Mouse (Mus musculus): ENCODE measurements around the gene Fndc3b.

The Fndc3b gene

DNA sequence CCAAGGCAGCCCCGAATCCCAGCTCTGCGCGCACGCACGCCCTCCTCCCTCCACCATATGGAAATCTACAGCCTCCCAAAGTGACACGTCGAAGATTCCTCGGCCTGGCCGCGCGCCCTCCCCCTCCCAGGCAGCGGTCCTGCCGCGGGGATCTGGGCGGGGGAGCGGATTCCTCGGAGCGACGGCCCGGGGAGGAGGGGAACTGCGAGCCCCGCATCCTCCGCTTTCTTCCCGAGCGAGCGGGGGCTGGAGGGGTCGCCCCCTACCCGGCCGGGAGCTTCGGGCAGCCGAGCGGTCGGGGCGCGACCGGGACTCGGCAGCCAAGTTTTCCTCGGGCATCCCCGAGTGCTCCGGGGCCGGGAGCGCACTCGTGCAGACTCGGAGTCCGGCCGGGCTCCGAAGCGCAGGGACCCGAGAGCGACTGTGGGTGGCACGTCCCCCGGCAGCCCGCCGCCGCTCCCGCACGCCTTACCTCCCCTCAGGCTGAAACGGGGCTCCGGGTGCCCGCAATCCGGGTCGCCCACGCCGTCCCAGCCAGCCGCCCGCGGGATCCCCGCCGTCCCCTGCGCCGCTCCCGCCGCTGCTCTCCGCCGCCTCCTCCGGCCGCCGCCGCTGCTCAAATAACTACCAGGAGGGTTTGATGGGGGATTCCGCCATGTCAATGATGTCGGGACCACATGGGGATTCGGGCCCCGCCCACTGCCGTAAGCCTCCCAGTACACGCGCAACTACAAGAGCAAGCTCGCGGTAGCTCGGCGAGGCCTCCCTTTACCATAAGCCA is at the start of gene Fndc3b:
Gene Fndc3b, minus strand, starts transcription at position 660 of the 781 bp plus-strand sequence.
- DNase-seq (ENCODE audit: extremely low read depth, low read depth, low spot score) = no peak

DNA sequence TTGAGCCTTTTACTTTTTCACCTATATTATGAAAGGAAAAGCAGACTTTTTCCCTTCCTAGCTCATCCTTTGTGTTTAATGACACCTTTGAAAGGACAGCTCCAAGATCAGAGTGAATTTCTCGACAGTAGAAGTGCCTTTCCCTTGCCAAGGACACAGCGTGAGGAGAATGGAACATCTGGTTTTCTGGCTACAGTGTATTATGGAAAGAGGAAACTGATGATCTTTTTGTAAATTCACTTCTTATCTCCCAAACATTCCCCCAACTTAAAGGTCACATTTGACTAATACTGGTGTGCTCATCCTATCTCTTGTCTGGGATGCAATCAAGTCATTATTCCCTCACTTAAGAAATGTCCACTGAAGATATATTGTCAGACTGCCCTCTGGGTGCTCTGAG is 49.2 kb upstream of the Fndc3b start:
- DNase-seq (ENCODE audit: extremely low read depth, low read depth, low spot score) = no peak

DNA sequence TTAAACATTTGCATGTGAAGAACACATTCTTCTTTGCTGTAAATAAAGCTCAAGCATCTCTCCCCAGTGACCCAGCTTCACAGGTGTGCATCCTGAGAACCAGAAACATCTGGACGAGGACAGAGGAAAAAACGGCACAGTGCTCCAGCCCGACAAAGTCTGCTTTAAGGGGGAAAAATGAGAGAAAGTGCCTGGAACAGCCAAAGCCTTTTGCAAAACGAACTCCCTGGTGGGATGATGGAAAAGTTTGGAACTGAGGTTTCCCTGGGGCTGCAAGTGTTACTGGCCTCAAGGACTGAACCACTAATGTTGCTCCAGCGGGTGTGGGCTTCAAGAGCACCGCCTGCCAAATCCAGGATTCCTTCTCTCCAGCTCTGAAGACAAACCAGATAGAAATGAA is 47.9 kb upstream of the Fndc3b start:
- DNase-seq (ENCODE audit: extremely low read depth, low read depth, low spot score) = no peak

DNA sequence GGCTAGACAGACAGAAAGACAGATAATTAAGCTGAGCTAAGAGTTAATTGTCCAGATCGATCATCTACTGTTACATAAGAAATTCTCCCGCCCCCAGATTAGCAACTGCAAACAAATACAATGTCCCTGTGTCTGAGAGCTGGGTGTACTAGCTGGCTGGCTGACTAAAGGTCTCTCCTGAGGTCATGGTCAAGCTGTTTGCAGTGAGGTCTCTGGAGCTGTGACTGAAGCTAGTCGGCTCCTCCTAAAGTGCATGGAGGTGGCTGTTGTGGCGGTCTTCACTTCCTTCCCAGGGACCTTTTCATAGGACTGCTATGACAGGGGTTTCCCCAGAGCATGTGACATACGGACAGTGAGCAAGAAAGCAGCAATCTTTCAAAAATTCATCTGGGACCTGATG is 40.5 kb upstream of the Fndc3b start:
- DNase-seq (ENCODE audit: extremely low read depth, low read depth, low spot score) = no peak

DNA sequence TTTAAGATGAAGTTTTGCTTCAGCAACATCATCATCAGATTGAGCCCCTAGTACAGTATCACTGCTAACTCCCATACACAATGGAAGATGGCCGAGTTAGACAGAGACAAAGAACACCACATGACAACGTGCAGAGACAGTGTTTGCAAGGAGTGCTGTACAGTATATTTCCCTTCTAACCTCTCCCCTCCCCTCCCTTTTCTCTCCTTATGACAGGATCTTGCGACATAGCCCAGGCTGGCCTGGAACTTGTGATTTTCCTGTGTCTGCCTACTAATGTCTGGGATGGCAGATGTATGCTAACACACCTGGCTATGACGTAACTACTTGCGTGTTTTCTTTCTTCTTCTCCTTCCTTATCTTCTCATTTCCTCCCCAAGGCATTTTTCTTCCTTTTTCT is 40.0 kb upstream of the Fndc3b start:
- no peak for DNase-seq (ENCODE audit: extremely low read depth, low read depth, low spot score)

DNA sequence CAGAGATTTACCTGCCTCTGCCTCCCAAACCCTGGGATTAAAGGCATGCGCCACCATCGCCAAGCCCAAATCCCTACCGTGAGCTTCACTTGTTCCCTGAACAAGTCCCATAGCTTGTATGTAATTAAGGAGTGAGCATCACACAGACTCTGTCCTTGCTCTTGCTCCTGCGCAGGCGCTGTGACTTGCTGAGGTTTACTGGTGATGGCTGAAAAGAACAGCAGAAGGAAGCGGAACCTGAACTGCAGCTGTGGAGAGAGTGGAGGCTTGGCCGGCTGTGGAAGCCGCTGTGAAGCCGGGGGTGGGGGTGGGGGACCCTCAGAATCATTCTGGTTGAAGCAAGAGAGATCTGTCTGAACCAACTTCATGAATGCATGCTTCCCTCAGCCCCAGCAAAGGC is 34.5 kb upstream of the Fndc3b start:
- no peak for DNase-seq (ENCODE audit: extremely low read depth, low read depth, low spot score)

DNA sequence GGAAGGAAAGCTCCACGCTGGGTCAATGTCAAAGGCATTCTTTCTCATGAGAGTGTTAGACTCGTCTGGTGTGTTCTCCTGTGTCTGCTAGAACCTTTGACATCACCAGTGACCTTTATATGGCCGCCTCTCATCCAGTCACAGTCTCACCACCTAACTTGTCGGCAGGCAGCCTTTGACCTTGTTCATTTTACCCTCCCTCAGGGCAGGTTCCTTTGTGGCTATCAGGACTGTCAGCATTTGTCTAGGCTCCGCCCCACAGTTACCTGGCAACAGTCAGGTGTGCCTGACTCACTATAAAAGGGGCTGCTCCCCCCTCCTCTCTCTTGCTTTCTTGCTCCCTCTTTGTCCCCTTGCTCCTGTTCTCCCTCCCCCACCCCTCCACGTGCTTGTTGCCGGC is 33.6 kb upstream of the Fndc3b start:
- no peak for DNase-seq (ENCODE audit: extremely low read depth, low read depth, low spot score)

DNA sequence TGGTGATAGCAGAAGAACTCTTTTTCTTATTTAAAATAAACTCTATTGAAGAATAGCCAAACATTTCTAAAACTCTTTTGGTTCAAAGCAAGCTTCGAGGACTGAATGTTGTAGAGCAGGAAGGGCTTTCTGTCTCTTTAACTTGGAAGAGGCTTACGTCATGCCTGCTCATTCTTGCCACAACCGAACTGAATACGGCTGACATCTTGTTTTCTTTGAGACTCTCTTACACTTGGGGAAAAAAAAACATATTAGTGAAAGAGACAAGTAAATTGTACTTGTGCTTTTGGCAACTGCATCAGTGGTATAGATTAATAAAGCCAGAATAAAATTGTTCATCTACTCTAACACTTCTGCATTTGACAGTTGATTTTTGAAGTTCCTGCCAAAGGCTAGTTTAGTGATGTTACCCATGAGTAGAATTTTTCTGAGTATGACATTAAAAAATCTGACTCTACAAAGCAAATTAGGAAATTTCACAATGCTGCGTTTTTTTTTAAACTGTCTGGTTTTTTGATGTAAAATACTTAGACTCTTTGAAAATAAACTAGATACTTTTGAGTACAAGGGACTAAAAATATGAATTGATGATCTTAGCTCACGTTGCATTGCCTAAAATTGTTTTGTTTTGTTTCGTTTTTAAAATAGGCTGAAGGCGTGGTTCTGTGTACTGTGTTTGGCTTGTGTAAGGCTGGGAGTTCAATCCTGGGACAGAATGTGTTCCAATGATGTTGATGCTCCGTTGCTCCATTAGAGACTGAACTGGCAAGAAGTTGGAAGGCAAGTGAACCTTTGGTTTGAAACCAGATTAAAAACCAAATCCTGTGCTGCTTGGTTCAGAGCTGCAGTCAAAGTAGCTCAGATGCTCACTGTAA is 32.4 kb upstream of the Fndc3b start:
- no peak for DNase-seq (ENCODE audit: extremely low read depth, low read depth, low spot score)

DNA sequence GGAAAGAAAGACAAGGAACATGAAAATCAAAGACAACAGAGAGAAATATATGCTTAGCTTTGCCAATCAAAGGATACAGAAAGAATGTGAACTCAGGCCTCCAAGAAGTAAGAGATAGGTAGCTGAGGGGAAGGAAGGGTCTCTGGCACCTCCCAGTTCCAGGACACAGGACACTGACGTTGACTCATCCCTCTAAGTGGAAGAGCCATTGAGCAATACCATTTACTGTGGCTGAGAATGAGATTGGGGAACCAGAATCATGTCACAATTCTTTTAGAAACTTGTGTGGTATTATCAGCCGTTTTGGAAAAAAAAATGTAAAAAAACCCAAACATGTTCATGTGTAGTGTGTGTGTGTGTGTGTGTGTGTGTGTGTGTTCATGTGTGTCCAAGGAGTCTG is 31.0 kb upstream of the Fndc3b start:
- no peak for DNase-seq (ENCODE audit: extremely low read depth, low read depth, low spot score)

DNA sequence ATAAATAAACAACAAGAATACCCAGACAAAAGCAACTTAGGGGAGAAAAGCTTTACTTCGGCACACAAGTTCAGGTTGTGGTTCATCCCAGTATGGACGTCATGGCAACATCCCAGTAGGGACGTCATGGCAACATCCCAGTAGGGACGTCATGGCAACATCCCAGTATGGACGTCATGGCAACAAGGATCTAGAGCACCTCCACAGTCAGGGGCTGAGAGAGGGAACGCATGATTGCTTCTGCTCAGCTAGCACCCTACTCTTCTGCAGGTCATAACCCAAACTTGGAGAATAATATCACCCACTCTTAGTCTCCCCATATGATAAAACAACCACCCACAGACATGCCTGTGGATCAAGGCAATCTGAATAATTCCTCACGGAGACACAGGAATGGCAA is 29.0 kb upstream of the Fndc3b start:
- DNase-seq (ENCODE audit: extremely low read depth, low read depth, low spot score) = no peak

DNA sequence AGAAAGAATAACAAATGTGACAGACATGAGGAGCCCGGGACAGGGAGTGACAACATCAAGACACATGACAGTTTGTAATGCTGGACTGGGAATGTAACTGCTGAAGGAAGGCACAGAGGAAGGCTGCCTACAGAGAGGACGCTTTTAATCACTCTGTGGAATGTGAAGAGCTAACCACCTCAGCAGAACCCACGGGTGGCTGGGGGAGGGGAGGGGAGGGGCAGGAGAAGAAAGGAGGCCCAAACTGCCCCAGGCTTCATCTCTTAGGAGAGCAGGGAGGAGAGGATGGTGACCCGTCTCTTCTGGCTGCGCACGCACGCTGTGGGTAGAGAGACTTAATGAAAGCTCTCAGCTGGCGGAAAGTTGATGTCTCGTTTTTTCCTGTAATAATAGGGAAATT is 25.1 kb upstream of the Fndc3b start:
- no peak for DNase-seq (ENCODE audit: extremely low read depth, low read depth, low spot score)

DNA sequence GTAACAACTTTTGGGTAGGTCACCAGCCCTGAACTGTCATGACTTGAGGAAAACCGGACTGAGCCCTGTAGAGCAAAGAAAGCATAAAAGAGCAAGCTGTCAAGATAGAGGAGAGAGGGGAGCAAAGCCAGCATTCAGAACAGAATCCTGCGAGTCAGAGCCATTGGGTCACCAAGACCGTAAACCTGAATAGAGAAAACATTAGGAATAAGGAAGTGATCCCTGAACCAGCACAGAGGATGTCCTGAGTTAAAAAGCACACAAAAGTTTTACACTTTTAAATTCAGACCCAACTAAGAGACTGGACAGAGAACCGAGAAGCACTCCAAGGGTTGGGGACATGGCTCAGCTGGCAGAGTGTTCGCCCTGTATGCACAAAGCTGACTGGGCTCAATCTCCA is 24.0 kb upstream of the Fndc3b start:
- no peak for DNase-seq (ENCODE audit: extremely low read depth, low read depth, low spot score)

DNA sequence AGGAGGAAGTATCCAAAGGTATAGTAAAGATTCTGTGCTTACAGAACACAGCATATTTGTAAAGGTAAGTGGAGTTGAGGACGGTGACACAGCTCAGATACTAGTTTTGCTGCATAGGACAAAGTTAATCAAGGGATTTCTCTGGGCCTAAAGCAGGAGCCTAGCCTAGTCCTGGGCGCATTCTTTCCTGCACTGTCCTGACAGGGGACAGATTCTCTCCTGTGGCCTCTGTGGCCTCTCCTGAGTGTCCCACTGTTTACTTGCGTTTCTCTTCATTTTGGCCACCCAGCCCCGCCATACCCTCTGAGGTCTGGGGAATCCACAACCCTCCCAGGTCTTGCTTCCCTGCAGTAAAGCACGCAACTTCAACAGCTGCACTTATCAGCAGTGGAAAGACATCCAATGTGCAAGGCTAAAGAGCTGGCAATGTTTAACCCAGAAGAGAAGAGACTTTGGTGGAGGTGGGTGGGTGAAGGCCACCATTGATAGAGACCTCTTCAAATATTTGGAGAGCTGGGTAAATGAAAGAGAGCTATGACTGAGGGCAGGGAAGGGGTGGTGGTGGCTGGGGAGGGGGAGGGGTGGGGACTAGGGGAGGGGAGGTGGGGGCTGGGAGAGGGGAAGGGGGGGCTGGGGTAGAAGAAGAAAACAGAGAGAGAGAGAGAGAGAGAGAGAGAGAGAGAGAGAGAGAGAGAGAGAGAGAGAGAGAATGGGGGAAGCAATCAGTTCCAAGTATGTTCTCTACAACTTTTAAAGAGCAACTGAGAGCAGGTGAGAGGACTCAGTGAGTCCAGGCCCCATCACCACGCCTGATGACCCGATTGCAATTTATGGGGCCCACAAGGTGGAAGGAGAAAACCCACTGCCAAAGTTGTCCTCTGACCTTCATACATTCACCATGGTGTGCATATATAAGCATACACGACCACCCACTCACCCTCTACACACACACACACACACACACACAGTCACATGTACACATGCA is 18.0 kb upstream of the Fndc3b start:
- no peak for DNase-seq (ENCODE audit: extremely low read depth, low read depth, low spot score)

DNA sequence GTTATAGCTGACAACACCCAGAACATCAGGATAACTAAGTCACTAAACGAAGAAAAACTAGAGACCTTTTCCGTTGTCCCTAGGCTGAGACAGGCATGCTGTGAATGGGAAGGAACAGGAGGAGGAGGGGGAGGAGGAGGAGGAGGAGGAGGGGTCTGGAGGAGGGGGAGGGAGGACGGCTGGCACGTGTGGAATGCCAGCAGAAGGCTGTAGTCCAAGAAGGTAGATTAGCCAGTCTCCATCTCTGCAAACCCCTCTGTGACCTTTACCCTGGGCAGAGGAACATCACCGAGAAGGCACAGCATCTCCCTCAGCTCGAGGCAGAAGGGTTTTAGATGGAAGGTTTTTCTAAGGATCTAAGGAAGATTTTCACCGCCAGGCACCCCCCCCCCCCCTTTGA is 17.1 kb upstream of the Fndc3b start:
- DNase-seq (ENCODE audit: extremely low read depth, low read depth, low spot score) = no peak

DNA sequence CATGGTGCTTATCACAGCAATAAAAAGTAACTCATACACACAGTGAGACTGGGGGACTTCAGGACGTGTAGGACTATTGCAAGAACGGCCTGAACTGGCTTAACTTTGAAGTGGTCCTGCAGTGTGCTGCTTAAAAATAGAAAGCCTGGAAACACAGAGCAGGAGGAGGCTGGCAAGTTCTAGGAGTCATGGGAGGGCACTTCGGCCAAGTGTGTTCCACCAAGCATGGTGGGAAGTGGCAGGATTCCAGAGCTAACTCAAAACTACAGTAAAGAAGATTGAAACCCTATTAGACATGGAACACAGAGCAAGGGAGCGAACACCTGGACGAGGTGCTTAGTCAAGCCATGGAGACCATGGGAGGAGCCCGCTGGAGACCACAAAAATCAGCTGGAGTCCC is 14.6 kb upstream of the Fndc3b start:
- DNase-seq (ENCODE audit: extremely low read depth, low read depth, low spot score) = no peak

DNA sequence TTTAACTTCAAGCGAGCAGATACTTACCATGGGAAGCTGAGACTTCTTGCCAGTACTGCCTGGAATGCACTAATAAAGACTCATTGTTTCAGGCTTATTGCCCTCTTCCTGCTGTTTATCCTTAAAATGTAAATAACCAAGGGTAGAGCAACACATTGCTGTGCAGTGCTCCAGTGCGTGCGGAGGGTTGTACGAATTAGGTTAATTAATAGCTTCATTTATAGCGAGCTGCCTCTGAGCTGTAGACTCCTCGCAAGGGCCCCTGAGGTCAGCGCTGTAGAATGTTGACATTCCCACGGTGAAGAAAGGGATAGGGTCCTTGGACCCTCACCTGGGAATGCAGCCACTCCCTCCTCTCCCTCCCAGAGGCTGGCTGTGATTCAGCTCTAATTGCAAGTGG is 13.1 kb upstream of the Fndc3b start:
- no peak for DNase-seq (ENCODE audit: extremely low read depth, low read depth, low spot score)

DNA sequence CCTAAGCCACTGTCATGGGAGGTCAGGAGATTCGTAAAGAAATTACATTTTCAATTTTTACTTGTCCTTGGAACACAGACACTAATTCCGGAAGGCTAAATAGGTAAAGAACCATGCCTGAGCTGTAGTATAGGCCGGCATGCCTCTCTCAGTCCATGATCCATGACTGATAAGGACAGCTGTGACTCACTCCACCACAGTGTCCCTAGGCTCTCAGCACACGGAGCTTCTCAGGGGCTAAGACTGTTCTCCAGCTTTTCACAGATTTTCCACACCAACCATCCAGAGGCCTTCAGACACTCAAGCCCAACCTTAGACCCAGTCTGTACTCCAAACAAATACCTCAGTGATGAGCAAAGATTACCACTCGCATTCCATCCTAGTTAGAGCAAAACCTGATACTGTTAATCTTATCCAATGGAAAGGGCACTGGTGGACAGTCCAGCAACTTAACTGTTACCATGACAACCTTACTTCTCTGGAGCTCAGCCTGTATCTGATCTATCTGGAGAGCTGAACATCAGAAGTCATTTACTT is 7.8 kb upstream of the Fndc3b start:
- DNase-seq (ENCODE audit: extremely low read depth, low read depth, low spot score) = no peak

DNA sequence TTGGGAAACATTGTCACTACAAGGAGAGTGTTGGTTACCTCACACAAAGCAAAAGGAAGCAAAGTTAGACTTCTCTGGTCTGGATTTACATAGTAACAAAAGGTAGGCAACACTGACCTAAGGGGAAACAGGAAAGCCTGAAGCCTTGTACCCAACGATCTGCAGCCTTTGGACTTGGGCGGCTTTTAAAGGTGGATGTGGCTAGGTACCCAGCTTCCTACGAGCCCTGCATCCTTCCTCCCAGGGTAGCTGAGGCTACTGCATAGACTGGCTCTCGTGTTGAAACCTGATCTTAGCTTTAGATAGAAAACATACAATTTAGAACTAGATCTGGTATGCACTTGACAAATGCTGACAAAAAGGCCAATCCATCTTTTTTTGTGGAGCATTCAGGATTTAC is 2.9 kb upstream of the Fndc3b start:
- no peak for DNase-seq (ENCODE audit: extremely low read depth, low read depth, low spot score)

DNA sequence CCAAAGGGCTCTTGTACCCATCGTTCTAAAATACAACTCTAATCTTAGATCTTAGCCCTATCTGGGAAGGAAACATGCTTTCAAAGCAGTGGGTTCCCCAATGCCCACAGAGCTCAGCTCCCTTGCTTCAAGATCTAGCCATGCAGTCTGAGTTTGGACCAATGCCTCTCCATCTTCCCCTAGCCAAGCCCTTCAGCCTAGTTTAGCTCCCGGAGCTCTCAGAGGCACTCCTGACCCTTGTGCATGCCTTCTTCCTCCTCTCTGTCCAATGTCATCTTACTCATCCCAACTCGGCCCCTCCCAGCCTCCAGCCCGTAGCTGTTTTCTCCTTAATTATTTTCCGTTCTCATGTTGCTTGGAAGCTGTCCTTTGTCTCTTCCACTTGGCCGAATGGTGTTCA is 1.3 kb upstream of the Fndc3b start:
- no peak for DNase-seq (ENCODE audit: extremely low read depth, low read depth, low spot score)

DNA sequence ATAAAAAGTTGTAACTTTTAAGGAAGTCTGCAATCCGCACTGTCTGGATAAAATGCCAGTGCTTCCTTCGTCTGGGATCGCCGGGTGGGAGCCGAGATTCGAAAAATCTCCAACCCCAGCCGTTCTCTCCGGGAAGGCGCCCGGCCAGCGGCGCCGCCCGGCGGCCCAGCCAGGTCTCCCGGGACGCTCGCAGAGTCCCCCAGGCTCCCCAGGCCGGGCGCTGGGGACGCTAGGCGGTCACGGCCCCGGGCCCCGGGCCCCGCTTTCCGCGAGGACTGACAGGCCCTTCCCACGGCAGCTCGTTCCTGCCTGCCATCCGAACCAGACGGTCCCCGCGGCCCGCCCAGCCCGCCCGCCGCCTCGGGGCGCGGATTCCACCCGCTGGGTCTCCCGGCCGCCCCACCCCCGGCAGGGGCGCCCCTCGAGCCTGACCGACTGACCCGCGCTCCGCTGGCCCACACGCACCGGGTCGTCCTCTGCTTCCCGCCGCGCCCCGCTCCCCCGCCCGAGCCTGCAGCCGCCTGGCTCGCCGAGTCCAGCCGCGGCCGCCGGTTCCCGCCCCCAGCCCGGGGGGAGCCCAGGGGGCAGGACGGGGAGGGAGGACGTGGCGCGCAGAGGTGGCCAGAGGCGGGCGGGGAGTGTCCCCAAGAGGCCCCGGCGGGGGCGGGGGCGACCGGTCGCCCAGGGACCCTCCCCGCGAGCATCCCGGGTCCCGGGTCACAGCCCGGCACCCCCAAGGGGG is 1.0 kb downstream of the Fndc3b start:
- DNase-seq (ENCODE audit: extremely low read depth, low read depth, low spot score) = no peak
